Mouse (Mus musculus) neural tube, embryonic 11.5 days (tissue): Measurements from ENCODE around the gene Plekhh3. TPM values are rescaled to one million over a fixed set of nuclear protein-coding genes. Genes with fewer than 3 reads are reported as not detected.

Experiments used
- ATAC-seq: fragments of 200-750 bp; cut with Nextera tagmentation; 2 replicates; pipeline ENCODE4 v1.8.0; 2017; ENCODE audit warnings: moderate number of reproducible peaks, mild to moderate bottlenecking, moderate TSS enrichment, moderate library complexity; ENCODE audit not compliant: insufficient read depth, low FRiP score, low TSS enrichment
- DNase-seq: peaks from one replicate; pipeline ENCODE4 v3.0.0-alpha.2; 2015; ENCODE audit warnings: low spot score
- H3K27ac ChIP-seq: fragments of 300-500 bp; sonication (generic); 2 replicates; pipeline ENCODE4 v1.5.1; 2014; ENCODE audit warnings: low read depth, mild to moderate bottlenecking, low read length
- H3K27me3 ChIP-seq: fragments of 300-500 bp; sonication (generic); 2 replicates; pipeline ENCODE4 v1.6.1; 2014; ENCODE audit warnings: mild to moderate bottlenecking, low read length, mixed read lengths; ENCODE audit not compliant: control insufficient read depth, insufficient read depth
- H3K36me3 ChIP-seq: fragments of 300-500 bp; sonication (generic); 2 replicates; pipeline ENCODE4 v1.6.1; 2014; ENCODE audit warnings: mild to moderate bottlenecking, low read length, moderate library complexity, mixed read lengths; ENCODE audit not compliant: control insufficient read depth, insufficient read depth
- H3K4me1 ChIP-seq: fragments of 300-500 bp; sonication (generic); 2 replicates; pipeline ENCODE4 v1.6.1; 2014; ENCODE audit warnings: low read length, mixed read lengths; ENCODE audit not compliant: control insufficient read depth, insufficient read depth
- H3K4me2 ChIP-seq: fragments of 300-500 bp; sonication (generic); 2 replicates; pipeline ENCODE4 v1.6.1; 2014; ENCODE audit warnings: low read depth, mild to moderate bottlenecking, moderate library complexity
- H3K4me3 ChIP-seq: fragments of 300-500 bp; sonication (generic); 2 replicates; pipeline ENCODE4 v1.5.1; 2014; ENCODE audit warnings: low read depth, low read length
- H3K9ac ChIP-seq: fragments of 300-500 bp; sonication (generic); 2 replicates; pipeline ENCODE4 v1.6.1; 2014; ENCODE audit warnings: mild to moderate bottlenecking, low read length
- H3K9me3 ChIP-seq: fragments of 300-500 bp; sonication (generic); 2 replicates; pipeline ENCODE4 v1.6.1; 2016; ENCODE audit warnings: low read length; ENCODE audit not compliant: control insufficient read depth
- WGBS: fragments of 180-500 bp; shearing (Covaris S2); extraction: QIAGEN DNeasy Blood & Tissue Kit; methylation state at CpG from one replicate; pipeline ENCODE4 v1.1.7; 2014; 5-methylcytosine and 5-hydroxymethylcytosine counted together
- polyA plus RNA-seq: library from polyadenylated mRNA; unstranded; fragments of >200 nt; fragmentation: Nextera tagmentation; extraction: Ambion mirVana; gene quantifications from 2 replicates; pipeline ENCODE4 v1.2.1, GENCODE M21; 2014

Gene Plekhh3
- polyA plus RNA-seq, 1 experiment from 2014 or later: 11.8 TPM

- H3K9ac ChIP-seq: no peak overlapping the region
- no peaks in the 10 kb centered on the region for H3K36me3 ChIP-seq
- H3K4me2 ChIP-seq: no peak overlapping the region
- H3K27me3 ChIP-seq: no peaks in the 10 kb centered on the region
- H3K4me3 ChIP-seq: no peak overlapping the region
- no peaks in the 10 kb centered on the region for H3K9me3 ChIP-seq
- ATAC-seq (no peak), DNase-seq (no peak)
- 75% methylated on average over 1 of the region's 1 CpGs for WGBS
- no peak overlapping the region for H3K27ac ChIP-seq
- peaks cover 2% of the 10 kb centered on the region; the same call in 1 of the 2 replicates for H3K4me1 ChIP-seq
These were observed 23.9 kb upstream of the Plekhh3 start for GRCm38 (mm10) chr11:101195101-101195500.

GRCm38 (mm10) chr11:101194643-101195042 lies 23.5 kb upstream of the Plekhh3 start:
- H3K4me3 ChIP-seq: no peak overlapping the region
- H3K4me2 ChIP-seq: no peak overlapping the region
- no peaks in the 10 kb centered on the region for H3K36me3 ChIP-seq
- ATAC-seq: no peak
- 99% methylated on average over 6 of the region's 6 CpGs for WGBS
- no peaks in the 10 kb centered on the region for H3K9me3 ChIP-seq
- H3K27ac ChIP-seq: no peak overlapping the region
- no peaks in the 10 kb centered on the region for H3K27me3 ChIP-seq
- H3K9ac ChIP-seq: no peak overlapping the region
- H3K4me1 ChIP-seq: peaks cover 7% of the 10 kb centered on the region
- DNase-seq: no peak

- no peaks in the 10 kb centered on the region for H3K36me3 ChIP-seq
- no peaks in the 10 kb centered on the region for H3K9me3 ChIP-seq
- peaks cover 12% of the 10 kb centered on the region for H3K4me1 ChIP-seq
- H3K4me3 ChIP-seq: no peak overlapping the region
- no peak overlapping the region for H3K4me2 ChIP-seq
- H3K27me3 ChIP-seq: no peaks in the 10 kb centered on the region
- 91% methylated on average over 5 of the region's 5 CpGs for WGBS
- no peak overlapping the region for H3K27ac ChIP-seq
- ATAC-seq: no peak
- no peak for DNase-seq
- no peak overlapping the region for H3K9ac ChIP-seq
These were observed 23.0 kb upstream of the Plekhh3 start for GRCm38 (mm10) chr11:101194137-101194536.

GRCm38 (mm10) chr11:101193076-101193475 lies 21.9 kb upstream of the Plekhh3 start:
- Histone ChIP-seq H3K4me3 (no peak overlapping the region), H3K4me2 (no peak overlapping the region), H3K9me3 (no peaks in the 10 kb centered on the region), H3K36me3 (no peaks in the 10 kb centered on the region), H3K9ac (no peak overlapping the region), H3K4me1 (peaks cover 13% of the 10 kb centered on the region), H3K27me3 (no peaks in the 10 kb centered on the region), H3K27ac (no peak overlapping the region)
- ATAC-seq (no peak), DNase-seq (no peak)
- 89% methylated on average over 7 of the region's 7 CpGs for WGBS

- WGBS: 92% methylated on average over 6 of the region's 6 CpGs
- H3K4me3 ChIP-seq: no peak overlapping the region
- H3K27me3 ChIP-seq: no peaks in the 10 kb centered on the region
- peaks cover 13% of the 10 kb centered on the region for H3K4me1 ChIP-seq
- no peak overlapping the region for H3K4me2 ChIP-seq
- H3K9ac ChIP-seq: no peak overlapping the region
- H3K36me3 ChIP-seq: no peaks in the 10 kb centered on the region
- DNase-seq: no peak
- no peak for ATAC-seq
- no peak overlapping the region for H3K27ac ChIP-seq
- no peaks in the 10 kb centered on the region for H3K9me3 ChIP-seq
These were observed 21.5 kb upstream of the Plekhh3 start for GRCm38 (mm10) chr11:101192646-101193045.

- no peaks in the 10 kb centered on the region for H3K36me3 ChIP-seq
- no peak overlapping the region for H3K27ac ChIP-seq
These were observed 20.8 kb upstream of the Plekhh3 start for GRCm38 (mm10) chr11:101191919-101192470.

GRCm38 (mm10) chr11:101190913-101191907 lies 20.1 kb upstream of the Plekhh3 start:
- Histone ChIP-seq H3K36me3 (no peaks in the 10 kb centered on the region), H3K4me1 (peaks cover 13% of the 10 kb centered on the region), H3K27ac (peak overlapping the region; percentile 84; the same call in 1 of the 2 replicates), H3K9ac (no peak overlapping the region), H3K4me2 (no peak overlapping the region), H3K27me3 (no peaks in the 10 kb centered on the region), H3K9me3 (no peaks in the 10 kb centered on the region), H3K4me3 (no peak overlapping the region)
- WGBS: 45% methylated on average over 17 of the region's 17 CpGs
- no peak for DNase-seq
- no peak for ATAC-seq

More at GRCm38 (mm10) chr11:101191919-101192470, 20.8 kb upstream of the Plekhh3 start:
- DNase-seq (no peak), ATAC-seq (no peak)
- 86% methylated on average over 4 of the region's 4 CpGs for WGBS
- Histone ChIP-seq H3K27me3 (no peaks in the 10 kb centered on the region), H3K9me3 (no peaks in the 10 kb centered on the region), H3K4me3 (no peak overlapping the region), H3K4me1 (peaks cover 13% of the 10 kb centered on the region), H3K4me2 (no peak overlapping the region), H3K9ac (no peak overlapping the region)

- peak overlapping the region; percentile 84 for H3K27ac ChIP-seq
- DNase-seq: no peak
- no peak overlapping the region for H3K4me3 ChIP-seq
- no peaks in the 10 kb centered on the region for H3K36me3 ChIP-seq
- peaks cover 13% of the 10 kb centered on the region for H3K4me1 ChIP-seq
- H3K27me3 ChIP-seq: no peaks in the 10 kb centered on the region
- H3K4me2 ChIP-seq: no peak overlapping the region
- H3K9me3 ChIP-seq: no peaks in the 10 kb centered on the region
- ATAC-seq: no peak
- peak overlapping the region; percentile 38; the same call in 1 of the 2 replicates for H3K9ac ChIP-seq
- WGBS: 33% methylated on average over 8 of the region's 8 CpGs
These were observed 19.2 kb upstream of the Plekhh3 start for GRCm38 (mm10) chr11:101190181-101190912.
